Mouse (Mus musculus): Measurements from ENCODE around the gene Shc3. TPM values are rescaled to one million over a fixed set of nuclear protein-coding genes. Genes with fewer than 3 reads are reported as not detected.

Shc3 gene
- total and polyA plus RNA-seq, 3 experiments = not detected

GRCm38 (mm10) chr13:51570111-51570510 lies 892 bp upstream of the Shc3 start:
- DNase-seq (ENCODE audit: low read depth, low spot score) = no peak
- H3K79me2 ChIP-seq (ENCODE audit: control insufficient read depth, insufficient read depth, low read length, poor library complexity) = no peaks in the 10 kb centered on the region
- no peak overlapping the region for H3K4me3 ChIP-seq (ENCODE audit: control insufficient read depth in 1 of 2, insufficient read depth in 1 of 2, low read depth in 2 of 2, low read length in 2 of 2)
- no peaks in the 10 kb centered on the region for H3K36me3 ChIP-seq (ENCODE audit: control insufficient read depth in 1 of 2, insufficient read depth in 2 of 2, low read length in 2 of 2)
- no peaks in the 10 kb centered on the region for H3K4me1 ChIP-seq (ENCODE audit: control insufficient read depth in 1 of 2, insufficient read depth in 2 of 2, low read length in 2 of 2)
- no peaks in the 10 kb centered on the region for H3K27me3 ChIP-seq (ENCODE audit: control insufficient read depth in 1 of 2, insufficient read depth in 2 of 2, low read length in 2 of 2)
- TF ChIP-seq ZKSCAN1 (IDR thresholded peaks at IDR 0.05; ENCODE audit: low read depth, low read length) = no peak
- no peak for TF ChIP-seq RAD21 (IDR thresholded peaks at IDR 0.05; ENCODE audit: low read depth, low read length)
- TF ChIP-seq SMC3 (IDR thresholded peaks at IDR 0.05; ENCODE audit: low read depth, low read length) = no peak
- TF ChIP-seq USF2 (IDR thresholded peaks at IDR 0.05; ENCODE audit: borderline replicate concordance in 1 of 2, insufficient read depth in 1 of 2, low read depth in 1 of 2, low read length in 2 of 2) = no peak
- TF ChIP-seq ZC3H11A (IDR thresholded peaks at IDR 0.05; ENCODE audit: low read depth, low read length) = no peak
- no peak for TF ChIP-seq TCF12 (IDR thresholded peaks at IDR 0.05; ENCODE audit: low read depth, low read length)
- TF ChIP-seq SIN3A (IDR thresholded peaks at IDR 0.05; ENCODE audit: low read length) = no peak
- no peak for TF ChIP-seq ETS1 (IDR thresholded peaks at IDR 0.05; ENCODE audit: low read depth, low read length)
- TF ChIP-seq ELF1 (IDR thresholded peaks at IDR 0.05; ENCODE audit: low read depth, low read length) = no peak
- TF ChIP-seq POLR2AphosphoS5 (IDR thresholded peaks at IDR 0.05; ENCODE audit: borderline replicate concordance, low read depth, low read length) = no peak
- TF ChIP-seq RCOR1 (IDR thresholded peaks at IDR 0.05; ENCODE audit: low read depth, low read length) = no peak
- TF ChIP-seq UBTF (IDR thresholded peaks at IDR 0.05; ENCODE audit: borderline replicate concordance, insufficient read depth, low read depth, low read length) = no peak
- TF ChIP-seq NELFE (IDR thresholded peaks at IDR 0.05; ENCODE audit: low read depth, low read length) = no peak
- TF ChIP-seq BHLHE40 (IDR thresholded peaks at IDR 0.05; ENCODE audit: borderline replicate concordance, low read depth, low read length) = no peak
- no peak for TF ChIP-seq MEF2A (IDR thresholded peaks at IDR 0.05; ENCODE audit: extremely low read depth, insufficient replicate concordance, low read depth, low read length, poor library complexity, severe bottlenecking)
- TF ChIP-seq CHD1 (IDR thresholded peaks at IDR 0.05; ENCODE audit: low read depth, low read length) = no peak
- no peak for TF ChIP-seq GATA1 (IDR thresholded peaks at IDR 0.05; ENCODE audit: low read depth, low read length)
- no peak for TF ChIP-seq E2F4 (IDR thresholded peaks at IDR 0.05; ENCODE audit: borderline replicate concordance, low read depth, low read length)
- no peak for TF ChIP-seq CHD2 (IDR thresholded peaks at IDR 0.05; ENCODE audit: low read length)
- no peak for TF ChIP-seq HCFC1 (IDR thresholded peaks at IDR 0.05; ENCODE audit: low read depth, low read length)
- no peaks in the 10 kb centered on the region for H3K9me3 ChIP-seq (replicated peaks; ENCODE audit: insufficient read depth, low read length)
- H3K27ac ChIP-seq (ENCODE audit: control insufficient read depth, low read depth, low read length) = no peak overlapping the region
- no peak overlapping the region for H3K9ac ChIP-seq (ENCODE audit: control insufficient read depth, low read depth, low read length, poor library complexity, severe bottlenecking)

- H3K79me2 ChIP-seq (ENCODE audit: control insufficient read depth, insufficient read depth, low read length, poor library complexity) = no peaks in the 10 kb centered on the region
- no peak for DNase-seq (ENCODE audit: low read depth, low spot score)
- H3K9ac ChIP-seq (ENCODE audit: control insufficient read depth, low read depth, low read length, poor library complexity, severe bottlenecking) = no peak overlapping the region
- TF ChIP-seq USF2 (IDR thresholded peaks at IDR 0.05; ENCODE audit: borderline replicate concordance in 1 of 2, insufficient read depth in 1 of 2, low read depth in 1 of 2, low read length in 2 of 2) (no peak), NELFE (IDR thresholded peaks at IDR 0.05; ENCODE audit: low read depth, low read length) (no peak), MEF2A (IDR thresholded peaks at IDR 0.05; ENCODE audit: extremely low read depth, insufficient replicate concordance, low read depth, low read length, poor library complexity, severe bottlenecking) (no peak), TBP (IDR thresholded peaks at IDR 0.05; ENCODE audit: low read depth, low read length) (no peak), MYC (IDR thresholded peaks at IDR 0.05; ENCODE audit: low read depth, low read length) (no peak), MXI1 (IDR thresholded peaks at IDR 0.05; ENCODE audit: low read depth, low read length) (no peak), UBTF (IDR thresholded peaks at IDR 0.05; ENCODE audit: borderline replicate concordance, insufficient read depth, low read depth, low read length) (no peak), HCFC1 (IDR thresholded peaks at IDR 0.05; ENCODE audit: low read depth, low read length) (no peak), GABPA (IDR thresholded peaks at IDR 0.05; ENCODE audit: low read depth, low read length) (no peak), TAL1 (IDR thresholded peaks at IDR 0.05; ENCODE audit: low read length) (no peak), MAX (IDR thresholded peaks at IDR 0.05; ENCODE audit: low read length) (no peak), ETS1 (IDR thresholded peaks at IDR 0.05; ENCODE audit: low read depth, low read length) (no peak), CHD2 (IDR thresholded peaks at IDR 0.05; ENCODE audit: low read length) (no peak), E2F4 (IDR thresholded peaks at IDR 0.05; ENCODE audit: borderline replicate concordance, low read depth, low read length) (no peak), TCF12 (IDR thresholded peaks at IDR 0.05; ENCODE audit: low read depth, low read length) (no peak)
- no peaks in the 10 kb centered on the region for H3K27me3 ChIP-seq (ENCODE audit: control insufficient read depth in 1 of 2, insufficient read depth in 2 of 2, low read length in 2 of 2)
- no peak overlapping the region for H3K27ac ChIP-seq (ENCODE audit: control insufficient read depth, low read depth, low read length)
- no peaks in the 10 kb centered on the region for H3K9me3 ChIP-seq (replicated peaks; ENCODE audit: insufficient read depth, low read length)
- no peaks in the 10 kb centered on the region for H3K36me3 ChIP-seq (ENCODE audit: control insufficient read depth in 1 of 2, insufficient read depth in 2 of 2, low read length in 2 of 2)
- H3K4me1 ChIP-seq (ENCODE audit: control insufficient read depth in 1 of 2, insufficient read depth in 2 of 2, low read length in 2 of 2) = no peaks in the 10 kb centered on the region
- H3K4me3 ChIP-seq (ENCODE audit: control insufficient read depth in 1 of 2, insufficient read depth in 1 of 2, low read depth in 2 of 2, low read length in 2 of 2) = no peak overlapping the region
These were observed 458 bp upstream of the Shc3 start for GRCm38 (mm10) chr13:51569685-51570068.
